Mouse (Mus musculus) heart, postnatal 10 days (tissue): Measurements from ENCODE around the gene Dennd4a. TPM values are rescaled to one million over a fixed set of nuclear protein-coding genes. Genes with fewer than 3 reads are reported as not detected.

Experiments
- DNase-seq, 2 experiments: peaks; one replicate each; pipeline ENCODE4 v3.0.0; 2021
- intact Hi-C: fragments of 180-260 bp; cut with DNase I; formaldehyde crosslinking; loops from one replicate; pipeline ENCODE4 v1.15.1; 2025
- total RNA-seq, 2 experiments: library from RNA; stranded (reverse); gene quantifications; 2 replicates each; pipeline ENCODE4 v1.2.3; 2021

Dennd4a gene
- 10 to 100 TPM; 11.8 to 12.0 TPM for total RNA-seq

DNA sequence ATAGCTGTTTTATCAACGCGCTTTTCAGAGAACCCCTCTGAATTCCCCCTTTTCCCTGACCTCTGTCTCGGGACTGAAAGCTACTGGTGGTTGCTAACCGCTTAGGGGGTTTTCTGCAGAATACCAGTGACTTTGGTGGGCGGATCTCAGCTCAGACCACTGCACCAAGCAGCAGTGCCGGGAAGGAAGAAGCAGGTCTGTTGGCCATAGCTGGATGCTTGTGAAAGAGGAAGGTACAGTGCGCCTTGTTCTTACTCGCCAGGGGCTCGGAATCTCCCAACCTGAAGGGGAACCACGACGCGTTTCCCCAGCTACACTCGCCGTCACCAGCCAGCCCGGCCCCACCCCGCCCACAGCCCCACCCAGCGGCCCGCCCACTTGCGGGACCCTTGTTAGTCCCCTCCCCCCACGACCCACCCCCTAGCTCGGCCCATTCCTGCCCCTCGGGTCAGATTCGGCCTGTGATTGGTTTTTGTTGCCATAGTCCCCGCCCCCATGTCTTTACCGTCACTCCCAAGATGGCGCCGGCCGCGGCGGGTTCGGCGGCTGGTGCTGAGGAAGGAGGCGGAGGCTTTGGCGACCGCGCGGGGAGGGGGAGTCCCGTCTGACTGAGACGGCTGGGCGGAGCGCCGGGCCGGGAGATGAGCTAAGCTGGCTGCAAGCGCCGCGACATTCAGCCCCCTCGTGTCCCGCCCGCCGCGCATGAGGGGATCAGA is at the start of gene Dennd4a:
Dennd4a (plus strand) TSS at position 519 of the 716 bp plus-strand sequence.
- intact Hi-C loops, result loop anchor here (2.0 to 5.0 kb wide), 3 partner anchors 24 to 74 kb away; partner anchors contain the start of gene Rab11a
- DNase-seq, result peak; percentile 98

DNA sequence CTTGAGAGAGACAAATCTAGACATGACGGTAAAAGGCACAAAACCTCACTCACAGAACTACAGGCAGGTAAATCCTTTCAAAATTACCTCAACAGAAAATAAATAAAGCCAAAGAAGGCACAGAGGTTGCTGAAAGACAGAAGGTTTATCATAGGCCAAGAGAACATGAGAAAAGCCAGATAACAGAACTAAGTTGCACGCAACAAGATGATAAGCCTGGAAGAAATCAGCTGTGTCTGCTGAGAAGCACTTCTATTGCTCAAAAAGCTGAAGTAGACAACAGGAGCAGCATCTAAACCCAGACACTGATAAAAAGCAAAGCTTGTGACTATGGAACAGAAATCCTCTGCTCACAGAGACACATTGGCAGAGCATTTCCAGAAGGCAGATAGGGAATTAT is 46.3 kb upstream of the Dennd4a start:
- intact Hi-C loops, result no loop called here
- DNase-seq, result no peak

DNA sequence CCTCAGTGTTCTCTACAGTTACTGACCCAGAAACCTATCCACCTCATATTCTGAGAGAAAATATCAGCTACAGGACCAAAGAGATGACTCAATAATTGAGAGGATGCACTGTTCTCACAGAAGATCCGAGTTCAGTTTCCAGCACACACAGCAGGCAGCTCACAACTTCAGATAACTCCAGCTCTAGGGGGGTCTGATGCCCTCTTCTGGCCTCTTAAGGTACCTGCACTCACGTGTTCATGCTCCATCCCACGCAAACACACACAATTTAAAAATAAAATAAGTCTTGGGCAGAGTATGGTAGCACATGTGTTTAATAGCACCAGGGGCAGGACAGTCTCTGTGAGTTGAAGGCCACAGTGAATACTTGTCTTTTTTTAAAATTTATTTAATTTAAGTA is 45.0 kb upstream of the Dennd4a start:
- no peak for DNase-seq
- intact Hi-C loops, result no loop called here

DNA sequence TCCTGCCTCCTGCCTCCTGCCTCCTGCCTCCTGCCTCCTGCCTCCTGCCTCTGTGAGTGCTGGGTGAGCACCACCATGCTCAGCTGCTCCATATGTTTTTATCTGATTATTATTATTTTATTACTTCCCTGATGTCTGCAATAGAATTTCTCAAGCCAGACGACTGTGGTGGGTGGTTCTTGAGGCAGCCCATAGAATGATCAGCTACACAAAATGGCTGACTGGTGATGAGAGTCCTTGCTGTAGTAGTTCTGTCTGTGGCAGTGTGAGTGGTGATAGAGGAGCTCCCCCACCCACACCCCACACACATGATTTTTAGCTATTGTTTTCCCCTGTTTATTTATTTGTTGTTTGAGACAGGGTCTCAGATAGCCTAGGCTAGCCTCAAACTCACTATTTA is 43.3 kb upstream of the Dennd4a start:
- intact Hi-C loops, result no loop called here
- no peak for DNase-seq

DNA sequence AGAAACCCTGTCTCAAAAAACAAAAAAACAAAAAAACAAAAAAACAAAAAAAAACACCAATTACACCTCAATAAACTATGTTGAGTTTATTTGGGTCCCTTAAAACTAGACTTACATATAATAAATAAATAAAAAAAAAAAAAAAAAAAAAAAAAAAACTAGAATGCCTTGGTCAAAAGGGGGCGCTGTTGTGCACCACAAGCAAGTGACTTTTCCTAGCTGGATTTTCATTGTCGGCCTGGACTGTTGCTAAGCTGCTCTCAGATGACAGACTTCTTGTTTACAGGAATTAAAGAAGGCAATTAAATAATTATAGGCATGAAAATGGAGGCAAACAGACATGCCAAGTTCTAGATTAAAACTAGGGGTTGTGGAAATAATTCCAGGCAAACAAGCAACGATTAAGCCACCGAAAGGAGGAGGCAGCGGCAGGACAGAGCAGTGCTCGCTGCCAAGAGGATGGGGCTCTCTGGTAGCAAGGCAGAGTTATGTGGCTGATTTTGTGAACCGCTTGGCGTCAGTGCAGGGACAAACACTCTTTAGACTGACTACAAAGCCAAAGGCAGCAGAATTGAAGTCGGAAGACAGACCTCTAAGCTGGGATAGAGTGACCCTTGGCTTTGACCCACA is 42.0 kb upstream of the Dennd4a start:
- DNase-seq, result peak; percentile 37 to 65
- intact Hi-C loops, result no loop called here

DNA sequence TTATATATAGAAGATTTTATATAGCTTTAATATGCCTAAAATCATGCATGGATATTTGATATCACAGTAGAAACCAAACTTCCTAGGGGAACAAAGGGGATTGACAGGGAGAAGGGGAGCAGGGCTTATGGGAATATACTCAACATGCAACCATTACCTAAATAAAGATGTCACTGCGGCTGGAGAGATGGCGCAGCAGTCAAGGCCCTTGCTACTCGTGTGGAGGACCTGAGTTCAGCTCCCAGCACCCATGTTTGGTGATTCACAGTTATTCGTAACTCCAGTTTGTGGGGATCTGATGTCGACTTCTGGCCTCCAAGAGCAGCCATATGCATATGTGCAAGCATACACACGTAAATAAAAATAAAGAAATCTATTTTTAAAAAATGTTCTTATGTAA is 41.2 kb upstream of the Dennd4a start:
- intact Hi-C loops, result no loop called here
- no peak for DNase-seq

DNA sequence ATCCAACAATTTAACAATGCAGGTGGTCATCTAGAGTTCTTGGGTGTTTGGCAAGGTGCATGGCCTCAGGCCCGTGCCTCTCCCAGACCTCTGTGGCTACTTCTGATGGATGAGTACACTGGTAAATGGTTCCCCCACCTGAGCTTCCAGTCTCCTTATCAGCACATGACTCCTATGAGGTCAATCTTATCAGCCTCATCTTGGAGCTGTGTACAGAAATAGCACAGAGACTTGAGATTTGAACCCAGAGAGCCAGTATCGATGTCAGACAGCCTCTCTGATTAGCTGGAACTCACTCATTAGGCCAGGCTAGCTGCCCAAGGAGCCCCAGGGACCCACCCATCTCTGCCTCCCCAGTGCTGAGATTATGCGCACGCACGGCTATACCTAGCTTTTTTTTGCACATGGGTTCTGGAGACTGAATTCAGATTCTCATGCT is 40.7 kb upstream of the Dennd4a start:
- intact Hi-C loops, result no loop called here
- DNase-seq, result no peak

DNA sequence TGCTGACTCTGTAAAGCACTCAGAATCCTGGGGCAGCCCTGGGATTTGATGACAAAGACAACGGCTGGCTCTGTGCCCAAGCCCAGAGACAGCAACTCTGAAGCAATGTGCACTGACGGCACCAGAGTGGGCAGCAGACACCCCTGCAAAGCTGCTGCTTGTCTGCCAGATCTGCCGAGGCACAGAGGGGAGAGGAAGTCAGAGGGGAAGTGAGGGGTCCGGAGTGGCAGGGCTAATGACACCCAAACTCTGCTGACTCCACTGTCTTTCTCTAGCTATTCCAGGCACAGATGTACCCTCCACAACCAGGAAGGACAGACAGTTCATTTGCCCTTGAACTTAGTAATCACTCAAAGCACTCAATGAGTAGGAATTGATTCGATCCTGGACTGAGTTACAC is 39.9 kb upstream of the Dennd4a start:
- intact Hi-C loops, result no loop called here
- peak; percentile 33 to 47 for DNase-seq

DNA sequence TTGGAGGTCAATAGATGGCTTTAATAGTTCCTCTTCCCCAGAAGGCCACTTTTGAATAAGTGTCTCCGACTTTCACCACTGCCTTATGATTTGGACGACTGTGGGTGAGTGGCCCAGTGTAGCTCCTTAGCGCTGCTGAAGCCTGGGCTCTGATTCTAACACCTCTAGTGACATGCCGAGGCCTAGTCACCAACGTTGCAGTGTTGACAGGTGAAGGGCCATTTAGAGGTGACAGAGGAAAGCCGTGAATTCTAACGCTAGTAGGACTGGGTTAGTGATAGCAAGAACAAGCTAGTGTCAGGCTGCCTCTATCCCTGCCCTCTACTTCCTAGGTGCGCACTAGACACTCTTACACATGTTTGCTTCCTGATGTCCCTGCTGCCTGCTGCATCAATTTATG is 37.9 kb upstream of the Dennd4a start:
- DNase-seq, result peak in 1 of 2 experiments; percentile 37
- intact Hi-C loops, result no loop called here

DNA sequence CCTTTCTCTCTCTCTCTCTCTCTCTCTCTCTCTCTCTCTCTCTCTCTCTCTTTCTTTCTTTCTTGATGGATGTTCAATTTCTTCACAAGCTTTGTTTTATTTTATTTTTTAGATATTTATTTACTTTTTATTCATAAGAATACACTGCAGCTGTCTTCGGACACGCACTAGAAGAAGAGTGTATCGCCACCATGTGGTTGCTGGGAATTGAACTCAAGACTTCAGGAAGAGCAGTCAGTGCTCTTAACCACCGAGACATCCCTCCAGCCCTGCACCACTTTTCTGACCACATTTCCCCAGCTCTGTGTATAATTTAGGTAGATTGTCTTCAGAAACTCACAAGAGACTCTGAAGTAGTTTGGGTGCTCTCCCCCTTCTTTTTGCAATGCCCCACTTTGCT is 37.2 kb upstream of the Dennd4a start:
- intact Hi-C loops, result no loop called here
- no peak for DNase-seq

DNA sequence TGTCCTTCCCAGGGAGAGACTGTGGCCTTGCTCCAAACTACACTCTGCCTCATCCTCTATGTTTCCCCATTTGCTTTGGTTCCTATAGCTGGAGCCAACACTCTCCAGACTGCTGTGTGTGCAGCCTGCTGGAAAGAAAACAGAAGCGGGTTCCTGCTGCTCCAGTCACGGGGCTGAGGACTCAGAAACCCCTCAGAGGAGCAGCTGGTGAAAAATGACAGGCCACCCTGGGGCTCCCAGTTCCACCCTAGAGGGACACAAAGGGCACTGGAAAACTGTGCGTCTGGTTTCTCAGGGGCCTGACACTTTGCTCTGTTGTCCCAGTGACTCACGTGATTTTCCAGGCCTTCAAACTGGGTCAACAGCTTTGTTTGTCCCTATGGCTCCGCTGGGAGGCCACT is 36.7 kb upstream of the Dennd4a start:
- intact Hi-C loops, result no loop called here
- peak; percentile 36 to 45 for DNase-seq

DNA sequence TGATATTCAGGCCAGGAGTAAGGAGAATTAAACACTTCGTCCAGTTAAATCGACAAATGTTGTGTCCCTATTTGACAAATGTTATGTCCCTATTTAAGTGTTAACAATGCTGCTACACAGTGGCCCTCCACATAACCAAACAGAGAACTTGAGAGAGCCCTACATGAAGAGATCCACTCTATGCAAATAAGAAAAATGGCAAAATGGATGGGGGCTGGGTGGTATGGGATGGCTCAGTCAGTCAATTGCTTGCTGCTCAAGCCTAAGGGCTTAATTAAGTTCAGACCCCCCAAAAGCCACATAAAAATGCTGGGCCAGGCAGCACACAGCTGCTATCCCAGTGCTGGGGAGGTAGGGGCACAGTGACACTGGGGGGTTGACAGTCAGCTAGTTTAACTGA is 36.3 kb upstream of the Dennd4a start:
- intact Hi-C loops, result loop anchor here (5.0 kb wide), 2 partner anchors 37 to 87 kb away; partner anchors contain the start of gene Dennd4a
- no peak for DNase-seq

DNA sequence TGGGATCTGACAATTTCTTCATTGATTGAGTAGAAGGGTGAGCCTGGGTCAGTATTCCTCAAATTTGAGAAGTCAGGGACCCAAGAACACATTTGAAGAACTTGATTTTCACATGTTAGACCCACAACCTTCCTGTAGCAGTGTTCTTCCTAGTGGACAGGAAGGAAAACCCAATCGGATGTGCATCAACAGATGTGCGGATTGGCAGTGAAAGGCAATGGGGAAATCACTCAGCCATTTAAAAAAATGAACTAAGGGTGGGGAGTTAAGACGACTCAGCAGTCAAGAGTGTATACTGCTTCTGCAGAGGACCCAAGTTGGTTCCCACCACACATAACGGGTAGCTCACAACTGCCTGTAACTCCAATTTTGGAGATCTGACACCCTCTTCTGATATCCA is 35.6 kb upstream of the Dennd4a start:
- DNase-seq, result no peak
- intact Hi-C loops, result loop anchor here (5.0 kb wide), 2 partner anchors 37 to 87 kb away; partner anchors contain the start of gene Dennd4a

DNA sequence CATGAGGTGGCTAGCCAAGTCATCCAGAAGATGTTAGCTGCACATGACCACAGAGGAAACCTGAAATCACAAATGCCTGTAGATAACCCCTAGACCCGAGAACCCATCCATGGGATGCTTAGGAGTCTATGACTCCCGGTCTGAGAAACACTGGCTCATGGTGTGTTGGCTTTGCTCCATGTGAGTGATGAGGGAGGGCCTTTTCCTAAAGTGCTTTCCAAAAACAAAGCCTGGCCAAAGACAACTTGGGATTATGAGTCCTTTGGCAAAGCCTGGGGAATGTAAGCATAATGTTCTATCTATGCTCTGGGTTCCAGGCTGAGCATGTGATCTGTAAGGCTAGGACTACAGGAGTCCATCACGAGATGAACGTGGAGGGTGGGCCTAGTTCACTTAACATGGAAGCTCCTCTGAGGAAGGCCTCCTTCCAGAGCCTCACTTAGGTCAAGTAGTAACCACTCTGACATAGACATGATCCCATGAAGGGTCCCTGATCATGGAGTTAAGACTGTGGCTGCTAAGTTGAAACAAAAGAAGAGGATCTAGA is 33.6 kb upstream of the Dennd4a start:
- intact Hi-C loops, result loop anchor here (5.0 kb wide), 2 partner anchors 35 to 85 kb away; partner anchors contain the start of gene Dennd4a
- DNase-seq, result peak in 1 of 2 experiments; percentile 41

DNA sequence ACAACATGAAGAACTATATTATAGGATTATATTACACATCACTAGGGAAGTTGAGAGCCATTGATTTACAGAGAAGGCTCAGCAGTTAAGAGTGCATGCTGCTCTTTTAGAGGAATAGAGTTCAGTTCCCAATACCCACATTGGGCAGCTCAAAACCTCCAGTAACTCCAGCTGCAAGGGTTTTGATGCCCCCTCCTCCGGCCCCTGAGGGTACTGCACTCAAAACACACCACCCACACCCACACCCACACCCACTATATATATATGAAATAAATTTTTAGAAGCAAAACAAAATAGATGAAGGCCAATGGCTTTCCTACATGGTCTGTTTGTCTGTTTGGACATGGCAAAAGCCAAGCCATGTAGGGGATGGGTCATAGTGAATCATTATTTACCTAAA is 33.0 kb upstream of the Dennd4a start:
- intact Hi-C loops, result loop anchor here (2.0 to 5.0 kb wide), 4 partner anchors 34 to 183 kb away; partner anchors contain the start of genes Dennd4a and Ints14

DNA sequence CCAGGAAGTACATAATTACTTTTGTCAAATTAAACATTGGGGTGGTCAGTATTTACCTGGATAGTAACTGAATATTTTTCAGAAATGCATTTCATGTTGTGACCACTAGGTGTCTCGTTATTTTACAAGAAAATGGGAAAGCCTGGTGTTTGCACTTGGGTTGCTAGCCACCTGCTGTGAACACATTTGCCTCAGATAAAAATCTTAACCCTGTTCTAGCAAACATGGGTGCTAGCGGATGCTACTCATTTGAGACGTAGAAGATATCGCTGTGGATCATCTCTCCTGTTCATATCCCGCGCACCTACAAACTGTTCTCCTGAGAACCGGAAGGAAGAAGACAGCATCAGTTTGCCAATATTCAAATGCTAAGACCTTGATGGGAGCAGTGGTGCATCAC is 31.5 kb upstream of the Dennd4a start:
- intact Hi-C loops, result loop anchor here (1.0 to 5.0 kb wide), 5 partner anchors 33 to 181 kb away; partner anchors contain the start of genes Dennd4a and Ints14

More for the DNA sequence above, 33.0 kb upstream of the Dennd4a start:
- DNase-seq, result no peak

DNA sequence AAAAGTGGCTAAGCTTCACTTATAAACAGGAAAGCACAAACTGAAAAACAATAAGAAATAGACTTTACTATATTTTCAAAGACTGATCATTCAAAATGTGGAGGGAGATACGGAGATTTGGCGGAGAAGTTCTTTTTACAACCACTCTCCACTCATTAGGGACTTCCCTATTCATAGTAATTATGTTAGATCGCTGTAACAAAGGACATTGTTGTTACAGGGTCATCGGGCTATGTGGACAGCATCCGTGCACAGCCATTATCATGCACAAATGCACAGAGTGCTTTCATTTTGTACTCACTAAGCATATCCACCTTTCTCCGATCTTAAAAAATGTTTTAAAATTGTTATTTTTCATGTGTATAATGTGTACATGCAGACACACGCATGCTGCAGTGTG is 27.6 kb upstream of the Dennd4a start:
- no peak for DNase-seq
- intact Hi-C loops, result no loop called here

More for the DNA sequence above, 31.5 kb upstream of the Dennd4a start:
- peak in 1 of 2 experiments; percentile 42 for DNase-seq

DNA sequence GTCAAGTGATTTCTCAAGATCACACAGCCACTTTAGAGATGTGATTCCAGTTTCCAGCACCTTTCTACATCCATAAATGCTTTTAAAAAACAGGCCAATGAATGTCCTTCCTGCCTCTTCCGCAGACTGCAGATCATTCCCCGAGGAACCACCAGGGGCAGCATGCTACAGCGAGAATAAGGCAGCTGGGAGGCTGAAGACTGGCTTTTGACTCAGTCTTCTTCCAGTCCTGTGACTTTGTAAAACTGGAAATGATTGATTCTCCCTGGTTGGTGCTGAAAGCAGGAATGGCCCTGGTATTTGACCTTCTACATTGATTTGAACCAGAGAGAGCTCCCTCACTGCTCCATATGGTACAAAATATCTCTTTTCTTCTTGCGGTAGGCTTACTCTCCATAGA is 26.3 kb upstream of the Dennd4a start:
- intact Hi-C loops, result no loop called here
- DNase-seq, result peak; percentile 65 to 77

DNA sequence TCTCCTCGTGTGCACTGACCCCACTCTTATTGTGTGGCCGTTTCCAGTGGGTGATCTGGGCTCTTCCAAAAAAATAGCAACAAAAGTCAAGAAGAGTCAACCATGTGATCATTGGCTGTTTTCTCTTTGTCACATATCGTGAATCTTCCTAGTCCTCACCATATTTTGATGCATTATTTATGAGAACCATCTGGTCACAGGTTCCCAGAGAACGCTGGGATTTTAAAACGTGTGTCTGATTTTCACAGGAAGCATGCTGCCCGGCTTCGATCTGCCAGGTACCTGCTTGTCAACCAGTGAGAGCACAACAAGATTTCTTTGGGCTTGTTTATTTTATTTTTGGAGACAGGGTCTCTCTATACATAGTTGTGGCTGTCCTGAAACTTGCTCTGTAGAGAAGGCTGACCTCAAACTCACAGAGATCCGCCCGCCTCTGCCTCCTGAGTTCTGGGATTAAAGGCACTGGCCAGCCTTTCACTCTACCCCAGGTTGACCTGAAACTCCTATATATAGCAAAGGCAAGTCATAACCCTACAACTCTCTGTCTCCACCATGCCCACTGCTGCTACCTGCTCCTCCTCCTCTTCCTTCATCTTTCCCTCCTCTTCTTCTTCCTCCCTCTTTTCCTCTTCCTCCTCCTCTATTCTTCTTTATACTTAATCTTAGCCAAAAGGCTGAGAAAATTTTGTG is 24.8 kb upstream of the Dennd4a start:
- intact Hi-C loops, result loop anchor here (2.0 kb wide), 1 partner anchor 24 kb away; the partner anchor contains the start of gene Dennd4a
- DNase-seq, result no peak

DNA sequence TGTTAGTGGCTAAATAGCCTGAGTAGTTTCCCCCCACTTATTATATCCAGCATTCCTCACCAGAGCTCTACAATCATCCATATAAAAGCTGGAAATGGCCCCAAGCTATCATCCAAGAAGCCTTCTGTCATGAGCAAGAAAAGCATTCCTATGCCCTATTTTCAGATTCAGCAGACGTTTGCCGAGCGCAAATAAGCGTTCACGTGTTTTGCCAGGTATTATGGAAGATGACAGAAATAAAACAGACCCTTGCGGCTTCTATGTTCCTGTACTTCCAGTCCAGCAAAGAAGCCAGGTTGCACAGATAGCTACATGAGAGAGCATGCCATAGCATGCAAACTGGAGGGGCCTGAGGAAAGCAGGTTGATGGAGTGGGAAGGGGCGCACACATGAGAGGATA is 23.1 kb upstream of the Dennd4a start:
- intact Hi-C loops, result no loop called here
- DNase-seq, result no peak

DNA sequence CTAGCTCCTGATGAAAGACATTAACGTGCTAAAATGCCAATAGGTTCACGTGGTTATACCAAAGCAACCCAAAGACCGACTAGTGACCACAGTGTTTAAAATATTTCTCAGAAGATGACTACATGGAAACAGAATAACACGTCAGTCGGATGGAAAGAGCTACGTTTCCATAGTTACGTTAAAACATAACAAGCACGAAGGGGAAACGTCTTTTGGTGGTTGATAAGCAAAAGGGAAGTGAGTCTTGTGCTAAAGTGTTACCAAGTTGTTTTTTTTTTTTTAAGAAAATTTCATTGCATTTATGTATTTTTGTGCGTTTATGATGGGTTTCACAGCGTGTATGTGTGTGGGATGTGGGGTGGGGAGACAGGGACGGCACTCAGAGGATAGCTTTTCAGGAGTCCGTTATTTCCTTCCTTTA is 21.8 kb upstream of the Dennd4a start:
- no peak for DNase-seq
- intact Hi-C loops, result no loop called here
